Mouse (Mus musculus): ENCODE measurements around the gene Kcna1.

The Kcna1 gene

DNA sequence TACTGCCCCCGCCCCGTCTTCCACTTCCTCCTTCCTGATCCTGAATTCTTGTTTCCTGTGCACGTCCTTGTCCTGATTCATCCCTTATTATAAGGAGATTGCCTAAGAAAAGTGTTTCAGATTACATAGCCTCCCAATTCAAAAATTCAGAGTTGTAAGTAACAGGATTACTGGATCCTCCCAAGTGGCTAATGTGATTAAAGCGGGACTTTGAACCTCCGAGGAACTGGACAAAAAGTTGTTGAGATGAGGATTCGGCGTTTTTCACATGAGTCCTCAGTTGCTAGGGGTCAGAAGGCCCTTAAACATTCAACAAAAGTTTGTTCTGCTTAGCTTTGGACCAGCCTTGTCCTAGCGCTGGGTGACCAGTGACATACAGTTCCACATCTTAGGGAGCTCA, at the start of gene Kcna1:
Gene Kcna1 (minus strand): TSS at position 4 of the 400 bp plus-strand sequence.
- no peak for DNase-seq

DNA sequence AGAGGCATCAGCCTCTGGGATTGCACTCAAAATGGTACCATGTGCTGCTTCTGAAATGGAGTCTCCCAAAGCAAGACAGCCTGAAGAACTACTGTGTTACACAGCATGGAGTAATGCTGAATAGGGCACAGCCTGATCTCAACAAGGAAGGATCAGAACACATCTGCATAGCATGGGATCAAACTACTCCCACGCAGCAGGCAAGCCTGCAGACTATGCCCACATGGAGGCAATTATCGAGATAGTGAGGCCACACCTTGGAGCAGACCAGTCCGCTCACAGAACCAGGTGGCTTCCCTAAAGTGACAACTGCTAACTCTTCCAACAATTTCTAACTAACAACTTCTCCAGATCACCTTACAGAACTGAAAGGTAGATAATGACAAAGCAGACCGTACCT, 40.9 kb upstream of the Kcna1 start:
- no peak for DNase-seq

DNA sequence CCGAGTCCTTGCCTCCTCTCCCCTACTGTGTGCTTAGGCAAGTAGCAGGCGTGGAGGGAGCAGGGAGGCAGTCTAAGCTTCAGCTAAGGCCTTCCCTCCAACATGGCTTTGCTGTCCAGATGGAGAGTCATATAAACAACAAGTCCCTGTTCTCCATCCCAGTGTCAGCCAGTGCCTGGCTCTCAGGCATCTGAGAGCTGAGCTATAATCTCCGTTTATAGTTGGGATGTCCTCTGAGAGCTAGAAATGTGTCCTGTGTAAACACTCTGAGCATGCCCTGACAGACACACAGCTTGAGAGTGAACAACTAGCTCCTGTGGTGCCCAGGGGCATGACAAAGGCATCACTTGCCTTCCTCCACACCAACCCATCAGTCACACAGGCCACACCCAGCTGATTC, 39.0 kb upstream of the Kcna1 start:
- DNase-seq: no peak

DNA sequence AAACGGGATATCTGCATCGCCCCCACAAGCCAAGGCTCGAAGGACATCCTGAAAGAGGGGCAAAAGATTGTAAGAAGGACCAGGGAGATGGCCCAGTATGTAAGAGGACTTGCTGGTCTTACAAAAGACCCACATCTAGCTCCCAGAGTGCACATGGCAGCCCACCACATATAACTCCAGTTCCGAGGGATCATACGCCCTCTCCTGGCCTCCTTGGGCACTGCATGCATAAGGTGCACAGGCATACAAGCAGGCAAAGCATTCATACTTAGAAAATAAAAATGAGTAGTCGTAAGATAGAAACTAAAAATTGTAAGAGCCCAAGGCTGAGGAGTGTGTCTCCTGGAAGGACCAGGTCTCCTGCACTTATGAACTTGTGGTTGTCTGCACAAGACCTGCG, 32.8 kb upstream of the Kcna1 start:
- peak; percentile 24 for DNase-seq

DNA sequence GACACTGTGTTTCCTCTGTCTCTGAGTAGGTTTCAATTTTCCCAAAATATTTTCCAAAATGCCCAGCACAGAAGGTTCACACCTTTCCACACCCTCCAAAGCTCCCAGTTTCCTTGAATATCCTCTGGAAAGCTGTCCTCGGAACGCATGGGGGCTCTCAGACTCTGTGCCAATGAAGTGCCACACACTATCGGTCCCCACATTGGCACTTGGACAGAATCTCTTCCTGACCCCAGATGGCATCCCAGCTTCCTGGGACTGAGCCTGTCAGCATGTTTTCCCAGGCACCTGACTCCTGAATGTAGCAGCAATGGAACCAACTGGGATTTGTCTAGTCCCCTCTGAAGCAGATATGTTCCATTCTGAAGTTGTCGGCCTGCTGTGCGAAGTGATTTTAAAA, 20.8 kb upstream of the Kcna1 start:
- DNase-seq: no peak

DNA sequence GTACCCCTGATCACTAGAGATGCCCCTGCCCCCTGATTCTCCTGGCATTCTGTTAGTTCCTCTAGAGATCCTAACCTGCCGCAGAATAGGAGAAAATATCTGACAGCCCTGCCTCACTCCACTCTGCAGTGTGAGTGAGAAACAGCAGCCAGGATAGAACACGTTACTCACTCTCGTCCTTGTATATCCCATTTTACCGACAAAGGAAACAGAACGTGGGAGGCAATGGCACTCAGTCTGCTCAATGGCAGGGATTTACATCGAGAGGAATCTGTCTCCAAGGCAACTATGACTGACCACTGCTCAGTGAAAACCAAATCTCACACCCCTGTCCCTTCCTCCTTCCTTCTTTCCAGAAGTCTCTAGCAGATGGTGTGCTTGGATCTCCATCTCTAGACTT, 19.9 kb upstream of the Kcna1 start:
- no peak for DNase-seq

DNA sequence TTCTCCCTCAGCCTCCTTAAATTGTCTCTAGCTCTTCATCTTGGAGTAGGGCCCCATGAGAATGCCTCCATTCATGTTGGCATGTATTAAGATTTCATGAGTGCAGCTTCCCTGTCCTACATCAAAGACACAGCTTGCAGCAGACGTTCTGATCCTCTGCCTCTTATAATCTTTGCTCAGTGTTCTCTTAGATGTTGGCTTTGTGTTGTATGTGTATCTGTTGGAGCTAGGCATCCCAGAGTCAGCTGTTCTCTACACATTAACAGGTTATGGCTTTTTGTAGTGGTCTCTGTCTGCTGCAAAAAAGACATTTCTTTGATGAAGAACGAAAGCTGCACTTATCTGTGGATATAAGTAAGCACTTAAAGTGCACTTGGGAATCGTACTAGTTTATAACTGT, 18.4 kb upstream of the Kcna1 start:
- DNase-seq: no peak

DNA sequence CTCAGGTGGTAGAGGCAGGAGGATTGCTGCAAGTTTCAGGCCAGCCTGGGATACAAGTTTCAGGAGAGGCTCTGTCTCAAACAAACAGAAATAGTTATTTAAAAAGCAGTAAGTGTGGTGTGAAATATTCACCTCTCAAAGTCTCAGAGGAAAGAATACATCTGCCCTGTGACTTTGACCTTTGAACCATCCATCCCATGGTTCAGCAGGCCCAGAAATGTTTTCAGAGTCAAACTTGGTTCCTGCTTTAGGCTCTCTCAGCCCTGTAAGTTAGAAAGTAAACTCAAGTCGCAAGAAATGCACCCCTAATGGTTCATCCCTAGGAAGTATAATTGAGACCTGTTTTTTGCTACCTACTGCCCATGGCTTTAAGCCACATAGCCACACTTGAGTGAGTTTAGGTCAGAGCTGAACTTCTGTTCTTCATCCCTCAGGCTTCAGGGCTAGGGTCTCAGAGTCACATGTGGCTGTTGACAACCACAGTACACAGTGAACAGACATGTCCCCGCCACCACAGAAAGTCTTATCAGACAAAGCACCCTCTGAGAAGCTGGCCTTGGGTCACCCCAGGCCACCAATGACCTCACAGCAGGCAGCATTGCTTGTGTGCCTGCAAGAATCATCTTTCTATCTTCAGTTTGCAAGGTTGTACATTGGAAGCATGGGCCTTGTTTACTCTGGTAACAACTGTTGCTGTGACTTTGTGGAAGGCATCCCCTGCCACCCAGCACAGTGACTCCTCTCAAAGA, 11.6 kb upstream of the Kcna1 start:
- no peak for DNase-seq

DNA sequence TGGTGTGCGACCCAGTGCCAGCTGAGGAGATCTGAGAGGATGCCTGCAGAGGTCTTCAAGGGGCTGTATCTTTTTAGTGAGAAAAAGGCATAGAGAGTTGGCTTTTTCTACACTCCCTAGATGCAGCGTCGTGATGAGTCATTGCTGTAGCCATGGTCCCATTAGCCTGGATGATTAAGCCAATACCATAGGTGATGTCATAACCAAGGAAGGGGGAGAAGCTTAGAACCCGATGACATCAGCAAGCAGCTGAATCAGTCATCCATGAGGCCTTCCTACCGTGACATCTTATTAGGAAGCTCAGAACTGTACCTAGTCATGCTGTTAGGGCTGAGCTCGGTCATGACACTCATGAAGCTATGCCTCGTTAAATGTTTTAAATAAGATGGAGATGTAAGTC, 7.4 kb upstream of the Kcna1 start:
- no peak for DNase-seq

DNA sequence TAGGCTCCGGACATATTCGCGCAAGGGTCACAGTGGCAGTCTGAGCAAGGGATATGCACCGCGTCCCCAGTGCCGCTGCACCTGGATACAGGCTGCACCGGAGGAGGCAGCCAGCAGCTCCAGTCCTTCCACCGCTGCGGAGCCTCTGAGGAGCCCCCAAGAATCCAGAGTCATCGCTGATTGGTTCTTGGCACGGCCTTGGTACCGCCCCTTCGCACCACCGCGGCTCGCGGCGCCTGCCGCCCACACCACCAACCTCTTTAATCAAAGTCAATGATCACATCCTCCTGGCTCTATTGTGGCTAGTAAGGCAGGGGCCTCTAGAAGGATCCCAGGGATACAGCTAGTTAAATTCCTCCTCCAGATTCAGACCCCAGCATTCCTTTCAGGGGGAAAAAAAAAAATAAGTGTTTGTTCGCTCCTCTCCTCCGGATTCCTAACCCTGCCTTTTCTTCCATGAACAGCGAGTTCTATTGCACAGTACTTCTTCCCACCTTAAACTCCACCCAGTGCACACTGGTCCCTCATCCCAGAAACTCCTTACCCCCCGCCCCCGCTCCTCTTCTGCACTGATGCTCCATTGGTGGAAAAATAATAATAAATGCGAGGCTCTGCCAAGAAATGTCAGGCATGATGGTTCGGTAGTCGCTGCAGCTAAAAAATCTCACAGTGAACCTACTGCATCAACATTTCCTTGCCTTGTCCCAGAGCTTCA, 383 bp downstream of the Kcna1 start:
- DNase-seq: peak; percentile 33

DNA sequence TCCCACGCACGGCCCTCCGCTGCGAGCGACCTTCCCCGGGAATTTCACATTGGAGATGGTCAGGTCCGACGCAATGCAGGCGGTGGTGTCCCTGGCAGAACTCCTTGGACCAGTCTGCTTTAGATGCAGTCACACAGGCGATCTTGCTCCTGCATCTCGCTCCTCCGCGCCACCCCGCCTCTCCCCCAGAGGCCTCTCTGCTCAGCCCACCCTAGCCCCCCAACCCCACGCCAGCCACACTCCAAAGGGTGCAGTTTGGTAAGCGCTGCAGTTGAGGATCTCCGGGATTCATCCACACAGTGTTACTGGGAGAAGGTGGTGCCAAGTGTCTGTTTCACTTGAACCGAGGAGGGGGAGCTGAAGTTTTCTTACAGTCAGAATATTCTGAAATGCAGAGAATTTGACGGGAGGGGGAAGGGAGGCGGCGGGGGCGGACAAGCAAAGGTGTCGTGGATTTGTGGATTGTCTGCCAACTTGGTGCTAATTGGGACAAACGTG, 1.1 kb downstream of the Kcna1 start:
- peak; percentile 11 for DNase-seq

DNA sequence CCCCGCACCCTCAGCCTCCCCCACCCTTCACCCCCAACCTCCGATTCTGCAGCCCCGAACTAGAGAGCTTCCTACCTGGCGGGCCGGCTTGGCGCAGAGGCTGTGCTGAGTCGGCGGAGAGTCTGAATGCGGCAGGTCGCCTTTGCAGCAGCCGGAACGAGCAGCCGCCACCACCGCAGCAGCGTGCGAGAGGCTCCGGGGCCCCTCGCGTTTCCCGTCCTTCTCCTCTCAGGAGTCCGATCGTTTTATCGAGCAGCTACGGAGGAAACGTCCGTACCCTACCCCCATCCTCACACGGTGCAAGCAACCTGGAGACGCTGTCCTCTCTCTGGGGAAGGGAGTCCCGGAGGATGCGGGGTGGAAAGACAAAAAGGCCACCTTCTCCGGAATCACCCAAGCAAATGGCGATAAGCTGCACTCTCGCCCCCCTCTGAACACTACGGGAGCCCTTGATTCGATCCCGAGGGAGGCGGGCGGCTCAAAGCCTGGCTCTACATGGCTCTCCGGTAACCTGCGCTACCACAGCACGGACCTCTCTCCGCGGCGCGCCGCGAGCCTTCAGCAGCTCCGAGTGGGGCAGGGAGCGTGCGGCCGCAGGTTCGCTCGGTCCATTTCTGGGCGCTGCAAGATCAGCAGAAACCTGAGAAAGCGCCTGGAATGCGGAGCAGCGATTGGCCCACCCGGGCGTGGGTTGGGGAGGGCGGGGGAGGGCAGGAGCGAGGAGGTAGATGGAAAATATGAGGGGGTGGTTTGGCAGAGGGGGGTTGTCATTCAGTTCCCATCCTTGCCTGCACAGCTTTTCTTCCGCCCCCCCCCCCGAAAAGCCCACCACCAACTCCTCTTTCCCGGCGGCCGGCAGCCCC, 1.8 kb downstream of the Kcna1 start:
- DNase-seq: peak; percentile 40

DNA sequence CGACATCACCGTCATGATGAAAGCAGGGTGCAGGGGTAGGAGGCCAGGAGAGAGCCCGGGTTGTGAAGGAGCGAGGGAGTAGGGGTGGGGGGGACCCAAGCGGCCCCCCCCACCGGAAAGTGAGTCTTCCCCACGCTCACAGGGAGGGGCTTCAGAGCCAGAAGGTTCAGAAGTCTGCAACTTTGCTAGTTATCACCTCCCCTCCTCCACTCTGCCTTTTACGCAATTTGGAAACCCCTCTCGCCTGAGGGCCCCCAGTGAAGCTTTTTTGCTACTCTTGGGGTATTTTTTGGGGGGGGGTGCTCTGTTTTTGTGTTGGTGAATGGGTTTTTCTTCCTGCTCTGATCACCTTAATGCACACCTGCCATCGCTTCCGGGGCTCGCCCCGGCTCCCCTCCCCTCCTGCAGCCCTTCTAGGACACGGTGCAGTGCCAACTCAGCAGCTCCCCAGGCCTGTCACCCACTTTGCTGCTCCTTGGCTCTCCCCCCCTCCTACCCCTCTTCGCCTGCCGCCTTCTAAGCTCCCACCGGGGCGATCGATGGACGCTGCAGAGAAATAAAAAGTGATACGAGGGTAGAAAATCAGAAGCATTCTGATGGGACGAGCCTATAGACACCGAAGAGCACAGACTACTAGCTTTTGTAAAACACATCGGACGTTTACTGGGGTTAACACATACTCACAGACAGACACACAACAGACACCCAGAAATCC, 2.7 kb downstream of the Kcna1 start:
- DNase-seq: no peak

DNA sequence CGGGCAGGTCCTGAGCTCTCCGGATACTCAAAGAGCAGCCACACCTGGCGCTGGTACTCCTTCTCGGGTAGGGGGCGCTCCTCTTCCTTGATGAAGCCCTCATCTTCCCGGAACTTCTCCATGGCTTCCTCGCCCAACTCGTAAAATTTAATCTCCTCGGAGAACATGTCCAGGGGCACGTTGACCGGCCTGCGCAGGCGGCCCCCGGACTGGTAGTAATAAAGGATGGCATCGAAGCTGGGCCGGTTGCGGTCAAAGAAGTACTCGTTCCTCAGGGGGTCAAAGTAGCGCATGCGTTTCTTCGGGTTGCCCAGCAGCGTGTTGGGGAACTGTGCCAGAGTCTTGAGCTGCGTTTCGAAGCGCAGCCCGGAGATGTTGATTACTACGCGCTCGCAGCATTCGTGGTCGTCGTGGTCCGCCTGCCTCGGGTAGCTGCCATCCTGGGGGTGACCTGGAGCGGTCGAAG, 3.3 kb downstream of the Kcna1 start:
- DNase-seq: peak; percentile 53

DNA sequence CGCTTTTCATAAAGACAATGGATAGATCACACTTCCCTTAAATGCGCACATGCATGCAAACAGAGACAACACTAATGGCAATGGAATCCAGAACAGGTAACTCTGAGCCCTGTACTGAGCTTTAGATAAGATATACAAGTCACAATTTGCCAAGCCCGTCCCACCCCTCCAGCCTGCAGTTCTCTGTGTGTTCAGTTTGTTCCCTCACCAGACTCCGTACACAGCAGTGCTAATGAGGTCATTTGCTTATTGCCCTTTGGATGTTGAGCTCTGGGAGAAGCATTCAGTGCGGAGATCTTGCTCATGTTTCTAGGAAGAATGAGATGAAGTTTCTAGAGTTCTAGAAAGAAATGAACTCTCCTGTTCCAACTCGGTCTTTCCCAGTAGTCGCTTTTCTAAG, 17.7 kb downstream of the Kcna1 start:
- DNase-seq: no peak

DNA sequence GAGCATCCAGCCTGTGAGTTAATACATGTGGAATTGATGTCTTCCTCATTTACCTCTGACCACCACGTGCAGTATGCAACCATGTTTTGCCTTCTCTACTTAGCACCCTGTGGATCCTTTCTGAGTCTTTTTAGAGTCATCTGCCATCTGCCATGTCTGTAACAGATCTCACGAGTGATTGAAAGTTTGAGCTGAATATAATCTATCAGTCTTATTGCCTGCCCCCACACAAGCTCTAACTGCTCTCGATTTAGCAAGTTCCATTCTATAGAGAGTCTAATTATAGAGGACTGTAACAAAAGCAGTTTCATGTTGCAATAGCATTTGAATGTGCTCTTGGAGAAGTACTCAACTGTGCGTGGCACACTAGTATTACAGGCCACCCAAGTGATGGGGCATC, 27.7 kb downstream of the Kcna1 start:
- DNase-seq: no peak

DNA sequence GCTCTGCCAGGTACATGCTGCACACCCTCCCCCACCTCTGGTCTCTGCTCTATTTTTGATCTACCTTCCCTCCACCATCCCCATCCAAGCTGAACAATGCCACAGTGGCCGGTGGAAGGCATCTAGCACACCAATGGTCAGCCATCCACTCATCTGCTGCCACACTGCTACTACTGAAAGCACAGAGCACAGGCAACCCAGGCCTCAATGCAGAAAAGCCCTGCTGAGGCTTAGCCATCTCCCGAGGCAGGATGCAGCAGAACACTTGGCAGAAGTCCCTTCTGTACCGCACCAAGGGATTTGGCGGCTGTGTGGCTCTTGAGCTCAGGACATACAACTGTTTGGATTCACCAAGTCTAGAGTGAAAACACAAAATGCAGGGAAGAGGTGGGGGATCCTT, 35.4 kb downstream of the Kcna1 start:
- no peak for DNase-seq

DNA sequence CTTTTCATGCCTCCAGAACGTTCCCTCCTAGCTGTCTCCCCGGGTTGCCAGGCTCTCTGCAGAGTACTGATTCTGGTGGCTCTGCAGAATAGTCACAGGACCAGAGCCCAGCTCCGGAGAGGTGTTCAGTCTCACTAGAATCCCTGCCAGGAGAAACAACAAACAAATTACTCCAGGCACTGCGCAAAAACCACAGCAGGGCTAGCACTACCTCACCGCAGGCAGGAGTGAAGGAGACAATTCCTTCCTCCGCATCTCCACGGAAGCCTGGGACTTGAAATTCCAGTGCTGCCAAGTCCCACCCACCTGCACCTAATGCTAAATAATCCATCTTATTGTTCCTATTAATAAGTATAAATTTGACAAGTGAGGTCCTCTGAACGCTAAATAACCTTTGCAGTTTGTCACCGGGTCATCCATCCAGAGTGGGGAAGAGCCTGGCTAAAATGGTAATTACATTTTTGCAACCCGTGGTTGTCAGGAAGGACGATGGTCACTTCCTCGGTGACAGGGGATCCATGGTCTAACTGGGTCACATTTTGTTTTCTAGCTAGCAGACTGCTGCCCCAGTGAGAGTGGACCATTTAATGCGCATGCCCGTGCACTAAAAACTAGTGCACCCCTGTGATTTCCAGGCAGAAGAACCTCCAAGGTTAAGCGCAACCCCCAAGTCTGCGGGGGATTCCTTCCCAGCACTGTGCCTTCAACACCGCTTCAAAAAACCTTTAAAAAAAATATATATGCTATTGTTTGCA, 36.8 kb downstream of the Kcna1 start:
- no peak for DNase-seq

DNA sequence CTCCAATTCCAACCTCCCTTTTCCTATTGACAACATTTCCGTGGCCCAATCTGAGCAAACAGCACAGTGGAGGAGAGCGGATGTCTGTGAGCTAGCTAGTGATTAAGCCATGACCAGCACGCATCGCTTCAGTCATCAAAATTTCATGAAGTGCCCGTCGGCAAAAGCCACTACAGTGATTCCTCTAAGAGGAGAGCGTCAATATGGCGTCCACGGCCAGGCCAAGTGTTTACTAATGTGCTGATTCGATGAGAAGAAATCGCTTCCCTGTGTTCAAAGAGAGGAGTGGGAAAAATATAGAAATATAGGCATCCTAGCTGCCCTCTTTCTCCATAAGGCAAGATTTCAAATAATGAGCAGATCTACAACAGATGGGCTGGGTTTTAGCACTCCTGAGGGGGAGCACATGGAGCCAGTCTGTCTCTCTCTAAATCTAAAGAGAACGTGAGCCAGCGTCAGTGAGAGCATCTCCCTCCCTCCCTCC, 44.3 kb downstream of the Kcna1 start:
- no peak for DNase-seq

DNA sequence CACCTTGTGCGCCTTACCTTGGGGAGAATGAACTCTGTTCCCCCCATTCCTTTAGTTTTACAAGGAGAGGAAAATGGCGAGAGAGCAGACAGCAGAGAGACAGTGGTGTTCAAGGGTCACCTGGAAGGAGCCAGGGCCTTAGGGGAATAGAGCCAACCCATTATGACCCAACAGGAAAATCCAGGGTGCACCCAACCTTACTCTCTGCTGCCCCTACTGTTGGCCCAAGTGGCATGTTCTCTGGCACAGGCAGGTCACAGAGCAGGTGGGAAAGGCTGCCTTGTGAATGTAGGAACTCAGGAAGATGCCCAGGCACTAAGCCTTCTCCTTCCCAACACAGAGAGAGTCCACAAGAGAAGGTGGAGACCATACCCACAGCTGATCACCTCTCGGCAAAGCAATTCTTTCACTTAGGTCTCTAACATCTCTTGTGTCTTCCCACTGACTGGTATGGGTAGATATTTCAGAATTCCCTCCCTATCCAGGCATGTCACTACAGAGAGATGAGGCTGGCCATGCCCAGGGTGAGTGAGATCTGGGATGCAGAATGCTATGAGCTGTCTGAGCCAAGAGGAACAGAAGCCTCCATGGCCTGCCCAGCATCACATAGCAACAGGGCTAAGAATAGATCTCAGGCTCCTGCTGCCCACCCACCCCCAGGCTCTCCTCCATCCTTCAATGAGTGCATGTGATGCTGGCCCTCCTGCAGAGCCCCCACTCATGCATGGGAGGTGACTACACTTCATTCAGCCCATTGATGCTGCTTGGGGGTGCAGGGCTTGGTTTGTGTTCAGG, 46.8 kb downstream of the Kcna1 start:
- peak; percentile 13 for DNase-seq

DNA sequence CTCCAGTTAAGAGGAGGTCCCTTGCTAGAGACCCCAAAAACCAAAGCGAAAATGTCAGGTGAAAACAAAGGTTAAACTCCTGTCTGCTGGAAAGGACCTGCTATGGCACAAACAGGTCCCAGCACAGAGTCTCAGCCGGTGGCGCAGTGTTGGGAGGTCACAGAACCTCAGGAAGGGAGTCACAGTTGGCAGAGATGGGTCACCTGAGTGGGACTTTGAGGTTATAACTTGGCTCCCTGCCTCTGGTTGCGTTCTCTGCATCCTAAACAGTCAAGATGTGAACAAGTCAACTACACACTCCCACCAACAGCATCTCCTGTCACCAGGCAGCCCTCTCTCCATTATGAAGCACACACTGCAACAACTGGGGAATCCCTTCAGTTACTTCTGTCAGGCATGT, 48.4 kb downstream of the Kcna1 start:
- DNase-seq: no peak

All from kidney, postnatal 10 days (tissue).